In the genomic region with DNA sequence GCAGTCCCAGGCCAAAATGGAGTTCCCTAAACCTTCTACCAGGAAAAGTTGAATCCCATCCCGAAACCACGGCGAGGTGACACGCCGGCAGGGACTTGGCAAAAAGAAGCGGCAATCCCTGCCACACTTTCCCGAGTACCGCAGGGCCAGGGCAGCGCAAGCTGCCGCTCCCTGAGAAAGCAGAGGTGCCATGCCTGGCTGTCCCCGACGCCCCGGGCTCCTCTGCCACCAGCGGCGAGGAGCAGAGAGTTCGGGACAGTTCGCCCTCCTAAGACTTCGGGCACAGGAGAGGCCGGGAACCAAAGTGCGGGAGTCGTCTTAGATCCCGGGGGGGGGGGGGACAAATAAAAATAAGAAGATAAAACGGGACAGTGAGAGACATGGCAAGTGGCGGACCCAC, we compare ENCODE assay signal across 7 mouse cellular contexts. TPM values are rescaled to one million over a fixed set of nuclear protein-coding genes. Genes with fewer than 3 reads are reported as not detected.
DNase-seq lines count a peak whose midpoint lies in the region; ATAC-seq and TF ChIP-seq lines count a peak whose summit lies in the region.

No protein-coding gene starts in this region.

- H3K36me3 ChIP-seq in CH12.LX (replicated peaks in 1 of 2; ENCODE audit: control insufficient read depth in 1 of 2, insufficient read depth in 1 of 2, low read length in 1 of 2), result peaks cover 0 to 2% of the 10 kb centered on the region in 2 experiments
- no peaks in the 10 kb centered on the region for H3K36me3 ChIP-seq in forebrain, embryonic 16.5 days (ENCODE audit: control insufficient read depth, insufficient read depth)
- H3K36me3 ChIP-seq in intestine, postnatal 0 days (ENCODE audit: control insufficient read depth, insufficient read depth), result no peaks in the 10 kb centered on the region
- H3K36me3 ChIP-seq in lung, embryonic 16.5 days (ENCODE audit: control insufficient read depth, insufficient read depth, low read length), result no peaks in the 10 kb centered on the region

- H3K79me2 ChIP-seq in CH12.LX (replicated peaks; ENCODE audit: control insufficient read depth, extremely low read depth, insufficient read depth, poor library complexity, severe bottlenecking), result peaks cover 44% of the 10 kb centered on the region

- H3K9ac ChIP-seq in CH12.LX (ENCODE audit: insufficient read depth, low read depth), result peak overlapping the region; percentile 93
- H3K9ac ChIP-seq in forebrain, embryonic 16.5 days (replicated peaks; ENCODE audit: low read depth, low read length), result peak overlapping the region; percentile 66
- peak overlapping the region; percentile 77 for H3K9ac ChIP-seq in intestine, postnatal 0 days (ENCODE audit: low read depth, low read length)
- peak overlapping the region; percentile 82 for H3K9ac ChIP-seq in lung, embryonic 16.5 days (ENCODE audit: low read length)

- dilution Hi-C loops in CH12.LX (cut with MboI; ENCODE audit: extremely low pct_ligation_motif_present, extremely low pct_unique_long_range_greater_than_20kb, low sequenced_read_pairs), result no loop called here

- no peak for TF ChIP-seq RAD21 in CH12.LX (IDR thresholded peaks at IDR 0.05; ENCODE audit: low read depth, low read length)

- H3K27ac ChIP-seq in CH12.LX (ENCODE audit: insufficient read depth, low read depth), result no peak overlapping the region
- peak overlapping the region; percentile 84 for H3K27ac ChIP-seq in forebrain, embryonic 16.5 days (ENCODE audit: low read length)
- peak overlapping the region; percentile 79 for H3K27ac ChIP-seq in intestine, postnatal 0 days (ENCODE audit: low read depth, low read length)
- peak overlapping the region; percentile 86 for H3K27ac ChIP-seq in lung, embryonic 16.5 days (ENCODE audit: low read length)

- no peaks in the 10 kb centered on the region for H3K27me3 ChIP-seq in CH12.LX (replicated peaks)
- H3K27me3 ChIP-seq in forebrain, embryonic 16.5 days (replicated peaks; ENCODE audit: control insufficient read depth, insufficient read depth, low read length), result no peaks in the 10 kb centered on the region
- no peaks in the 10 kb centered on the region for H3K27me3 ChIP-seq in intestine, postnatal 0 days (replicated peaks; ENCODE audit: control insufficient read depth, insufficient read depth, low read length)
- no peaks in the 10 kb centered on the region for H3K27me3 ChIP-seq in lung, embryonic 16.5 days (ENCODE audit: control insufficient read depth, insufficient read depth, low read depth, low read length)

- WGBS in forebrain, embryonic 16.5 days, result 14% methylated on average over 23 of the region's 24 CpGs
- 25% methylated on average over 22 of the region's 24 CpGs for WGBS in intestine, postnatal 0 days
- 15% methylated on average over 20 of the region's 24 CpGs for WGBS in lung, embryonic 16.5 days

- TF ChIP-seq EP300 in CH12.LX (IDR thresholded peaks at IDR 0.05; ENCODE audit: low read length), result no peak

- ATAC-seq in forebrain, embryonic 16.5 days, result peak; percentile 42
- ATAC-seq in intestine, postnatal 0 days, result peak; percentile 60
- peak; percentile 53 for ATAC-seq in lung, embryonic 16.5 days (ENCODE audit: low read depth)

- peak overlapping the region; percentile 87; the same call in 1 of the 2 replicates for H3K4me2 ChIP-seq in CH12.LX (ENCODE audit: insufficient read depth, low read depth, poor library complexity, severe bottlenecking)
- peak overlapping the region; percentile 61 for H3K4me2 ChIP-seq in forebrain, embryonic 16.5 days (ENCODE audit: low read length)
- H3K4me2 ChIP-seq in intestine, postnatal 0 days (replicated peaks; ENCODE audit: low read depth), result peak overlapping the region; percentile 64
- peak overlapping the region; percentile 51 for H3K4me2 ChIP-seq in lung, embryonic 16.5 days (ENCODE audit: low read depth, low read length)

- no peak for TF ChIP-seq CTCF in CH12.LX (conservative IDR thresholded peaks at IDR 0.05 in 1 of 2, IDR thresholded peaks at IDR 0.05 in 1 of 2; ENCODE audit: low read depth in 2 of 2, low read length in 2 of 2)
- no peak for TF ChIP-seq CTCF in intestine, postnatal 0 days (IDR thresholded peaks at IDR 0.05; ENCODE audit: low read depth)

- peak overlapping the region; percentile 61 to 99 (median 68) for H3K4me3 ChIP-seq in CH12.LX (replicated peaks in 1 of 3; ENCODE audit: low read depth in 2 of 3, low read length in 2 of 3, poor library complexity in 1 of 3)
- peak overlapping the region; percentile 68 for H3K4me3 ChIP-seq in forebrain, embryonic 16.5 days (replicated peaks; ENCODE audit: low read length)
- H3K4me3 ChIP-seq in intestine, postnatal 0 days (ENCODE audit: low read depth, low read length), result peak overlapping the region; percentile 68
- H3K4me3 ChIP-seq in lung, embryonic 16.5 days (ENCODE audit: low read length), result peak overlapping the region; percentile 70

- H3K9me3 ChIP-seq in CH12.LX (replicated peaks; ENCODE audit: low read length), result no peaks in the 10 kb centered on the region
- no peaks in the 10 kb centered on the region for H3K9me3 ChIP-seq in forebrain, embryonic 16.5 days (ENCODE audit: control insufficient read depth, low read length)
- H3K9me3 ChIP-seq in intestine, postnatal 0 days (ENCODE audit: control insufficient read depth), result no peaks in the 10 kb centered on the region
- H3K9me3 ChIP-seq in lung, embryonic 16.5 days (ENCODE audit: control insufficient read depth, low read length), result no peaks in the 10 kb centered on the region

- peaks cover 0 to 6% of the 10 kb centered on the region in 2 experiments; a peak in 2 of 4 replicates for H3K4me1 ChIP-seq in CH12.LX (ENCODE audit: control insufficient read depth in 1 of 2, insufficient read depth in 2 of 2)
- peaks cover 9% of the 10 kb centered on the region for H3K4me1 ChIP-seq in forebrain, embryonic 16.5 days (replicated peaks; ENCODE audit: control insufficient read depth, insufficient read depth, low read length)
- no peaks in the 10 kb centered on the region for H3K4me1 ChIP-seq in intestine, postnatal 0 days (replicated peaks; ENCODE audit: control insufficient read depth, insufficient read depth, low read length)
- H3K4me1 ChIP-seq in lung, embryonic 16.5 days (replicated peaks; ENCODE audit: control insufficient read depth, insufficient read depth, low read length), result 0 out of 2 replicates have a peak, but pooled peaks cover 2% of the 10 kb centered on the region

- DNase-seq in 3T3-L1 (ENCODE audit: low read depth, low spot score) (peak; percentile 30), CH12.LX (ENCODE audit: extremely low read depth) (no peak)
- DNase-seq in cerebellum, adult 18-20 months, result peak; percentile 14 to 22
- peak; percentile 33 to 40 for DNase-seq in spleen, postnatal 10 days (ENCODE audit: low spot score in 2 of 2)

- in situ Hi-C loops in CH12.LX (cut with MboI; ENCODE audit: low pct_ligation_motif_present, low pct_unique_long_range_greater_than_20kb, low sequenced_read_pairs), result no loop called here

- no peak for TF ChIP-seq POLR2A in CH12.LX (IDR thresholded peaks at IDR 0.05; ENCODE audit: low read depth, low read length)

TF ChIP-seq in CH12.LX, 34 proteins besides CTCF, POLR2A, EP300 and RAD21:
- TF ChIP-seq MAFK (IDR thresholded peaks at IDR 0.05; ENCODE audit: insufficient replicate concordance, low read length), result no peak
- TF ChIP-seq NELFE (IDR thresholded peaks at IDR 0.05; ENCODE audit: low read depth, low read length), result no peak
- no peak for TF ChIP-seq PAX5 (IDR thresholded peaks at IDR 0.05; ENCODE audit: low read length)

RNA-seq across cellular contexts. Expression of a gene that starts 9.5 kb away (rescaled TPM):
- 22.5 and 23.0 TPM in 2 replicates for total RNA-seq in CH12.LX (2012; rRNA removed)
- 48.9 and 53.7 TPM in 2 replicates for total RNA-seq in CH12.LX (2014; rRNA removed)
- polyA plus RNA-seq in CH12.LX (2012; ENCODE audit: insufficient read length, low read depth), result 63.7 and 77.1 TPM in 2 replicates
- 103 and 110 TPM in 2 replicates for polyA plus RNA-seq in forebrain, embryonic 16.5 days (2015; fragmentation: Nextera tagmentation; extraction: Ambion mirVana)
- polyA plus RNA-seq in intestine, postnatal 0 days (2015; fragmentation: Nextera tagmentation; extraction: Ambion mirVana), result 36.5 and 38.2 TPM in 2 replicates
- polyA plus RNA-seq in lung, embryonic 16.5 days (2015; fragmentation: Nextera tagmentation; extraction: Ambion mirVana), result 82.7 and 85.4 TPM in 2 replicates
